Mouse (Mus musculus) heart, embryonic 15.5 days (tissue): ENCODE results near the gene Fmnl2. TPM values are rescaled to one million over a fixed set of nuclear protein-coding genes. Genes with fewer than 3 reads are reported as not detected.

Experiments
- ATAC-seq: fragments of 200-750 bp; cut with Nextera tagmentation; replicated peaks from 2 replicates; pipeline ENCODE4 v1.8.0; 2017; ENCODE audit warnings: low read depth, moderate TSS enrichment; ENCODE audit not compliant: insufficient number of reproducible peaks, insufficient read depth, low FRiP score
- H3K27ac ChIP-seq: fragments of 300-500 bp; sonication (generic); 2 replicates; pipeline ENCODE4 v1.5.1; 2015; ENCODE audit warnings: mild to moderate bottlenecking, inconsistent platforms
- H3K27me3 ChIP-seq: fragments of 300-500 bp; sonication (generic); 2 replicates; pipeline ENCODE4 v1.6.1; 2015; ENCODE audit warnings: inconsistent platforms
- H3K36me3 ChIP-seq: fragments of 300-500 bp; sonication (generic); 2 replicates; pipeline ENCODE4 v1.6.1; 2015; ENCODE audit warnings: mild to moderate bottlenecking, inconsistent platforms
- H3K4me1 ChIP-seq: fragments of 300-500 bp; sonication (generic); replicated peaks from 2 replicates; pipeline ENCODE4 v1.6.1; 2015; ENCODE audit warnings: inconsistent platforms
- H3K4me2 ChIP-seq: fragments of 300-500 bp; sonication (generic); 2 replicates; pipeline ENCODE4 v1.6.1; 2015; ENCODE audit warnings: inconsistent platforms, mild to moderate bottlenecking, moderate library complexity
- H3K4me3 ChIP-seq: fragments of 300-500 bp; sonication (generic); 2 replicates; pipeline ENCODE4 v1.5.1; 2015; ENCODE audit warnings: mild to moderate bottlenecking, inconsistent platforms
- H3K9ac ChIP-seq: fragments of 300-500 bp; sonication (generic); 2 replicates; pipeline ENCODE4 v1.6.1; 2015; ENCODE audit warnings: mild to moderate bottlenecking, inconsistent platforms
- H3K9me3 ChIP-seq: fragments of 300-500 bp; sonication (generic); replicated peaks from 2 replicates; pipeline ENCODE4 v1.6.1; 2016; ENCODE audit warnings: inconsistent platforms
- WGBS: fragments of 180-500 bp; shearing (Covaris S2); methylation state at CpG from one replicate; pipeline ENCODE4 v1.1.7; 2015; ENCODE audit warnings: mixed read lengths; 5-methylcytosine and 5-hydroxymethylcytosine counted together
- polyA plus RNA-seq: library from polyadenylated mRNA; unstranded; fragments of >200 nt; fragmentation: Nextera tagmentation; extraction: Ambion mirVana; gene quantifications from 2 replicates; pipeline ENCODE4 v1.2.1, GENCODE M21; 2015

Fmnl2 gene
- polyA plus RNA-seq, 1 experiment from 2014 or later, result 1.0 TPM

DNA sequence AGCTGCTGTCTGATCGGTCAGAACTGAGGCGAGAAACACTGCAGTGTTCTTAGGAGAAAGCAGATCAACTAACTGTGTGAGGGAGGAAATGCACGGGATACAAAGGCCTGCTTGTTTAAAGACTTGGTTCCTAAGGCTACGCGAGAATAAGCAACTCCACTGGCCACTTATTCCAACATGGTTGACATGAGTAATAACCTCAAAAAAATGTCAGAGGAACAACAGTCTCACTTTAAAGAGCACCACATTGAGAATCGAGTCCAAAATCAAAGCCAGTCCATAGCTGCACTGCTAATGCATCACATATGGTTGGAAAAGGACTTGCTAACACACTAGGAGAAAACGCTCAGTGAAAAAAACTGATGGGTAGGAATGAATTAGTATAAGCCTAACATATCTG lies 196.1 kb downstream of the Fmnl2 start:
- no peak for ATAC-seq
- H3K4me1 ChIP-seq, result no peaks in the 10 kb centered on the region
- H3K27ac ChIP-seq, result no peak overlapping the region
- no peaks in the 10 kb centered on the region for H3K36me3 ChIP-seq
- H3K27me3 ChIP-seq, result no peaks in the 10 kb centered on the region
- H3K9me3 ChIP-seq, result no peaks in the 10 kb centered on the region
- no peak overlapping the region for H3K9ac ChIP-seq
- 69% methylated on average over 7 of the region's 7 CpGs for WGBS
- H3K4me2 ChIP-seq, result no peak overlapping the region
- no peak overlapping the region for H3K4me3 ChIP-seq

DNA sequence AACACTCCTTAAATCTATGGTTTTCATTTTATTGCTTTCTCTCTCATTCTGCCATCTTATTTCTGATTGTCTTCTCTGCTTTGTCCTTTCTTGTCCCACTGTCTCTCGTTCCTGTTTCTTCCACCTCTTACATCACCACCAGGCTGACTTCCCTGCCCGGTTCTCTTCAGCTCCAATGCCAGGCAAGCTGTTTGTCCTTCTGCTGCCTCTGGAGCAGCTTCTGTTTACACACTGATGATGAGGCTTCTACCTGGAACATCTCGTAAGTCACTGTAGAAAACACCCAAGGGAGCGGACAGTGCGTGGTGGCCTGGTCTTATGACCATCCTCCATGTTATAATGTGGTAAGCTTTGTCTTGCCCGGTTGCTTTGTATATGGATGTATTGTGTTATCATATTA lies 198.9 kb downstream of the Fmnl2 start:
- no peaks in the 10 kb centered on the region for H3K27me3 ChIP-seq
- H3K9ac ChIP-seq, result no peak overlapping the region
- H3K4me1 ChIP-seq, result no peaks in the 10 kb centered on the region
- no peak for ATAC-seq
- H3K9me3 ChIP-seq, result no peaks in the 10 kb centered on the region
- H3K4me3 ChIP-seq, result no peak overlapping the region
- H3K36me3 ChIP-seq, result no peaks in the 10 kb centered on the region
- H3K27ac ChIP-seq, result no peak overlapping the region
- no peak overlapping the region for H3K4me2 ChIP-seq
- 91% methylated on average over 6 of the region's 6 CpGs for WGBS

DNA sequence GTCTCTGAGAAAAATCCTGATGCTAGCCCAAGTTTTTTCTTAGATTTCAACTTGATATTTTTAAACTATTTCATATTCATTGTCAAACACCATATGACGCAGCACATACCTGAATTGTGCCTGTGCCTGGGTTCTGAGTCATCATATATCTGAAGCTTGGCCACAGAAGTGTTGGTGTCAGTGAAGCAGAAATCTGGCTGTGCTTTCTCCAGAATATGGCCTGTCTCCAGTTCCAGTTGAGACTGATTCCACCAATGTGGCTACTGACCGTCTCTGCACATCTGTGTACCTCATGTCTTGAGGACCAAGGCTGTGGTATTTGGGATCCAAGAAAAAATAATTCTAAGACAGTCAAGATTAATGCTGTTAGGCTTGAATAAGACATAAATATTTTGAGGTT lies 199.6 kb downstream of the Fmnl2 start:
- Histone ChIP-seq H3K4me1 (no peaks in the 10 kb centered on the region), H3K4me2 (no peak overlapping the region), H3K36me3 (no peaks in the 10 kb centered on the region), H3K9me3 (no peaks in the 10 kb centered on the region), H3K27ac (no peak overlapping the region), H3K27me3 (no peaks in the 10 kb centered on the region), H3K4me3 (no peak overlapping the region), H3K9ac (no peak overlapping the region)
- WGBS, result 82% methylated on average over 2 of the region's 2 CpGs
- no peak for ATAC-seq

DNA sequence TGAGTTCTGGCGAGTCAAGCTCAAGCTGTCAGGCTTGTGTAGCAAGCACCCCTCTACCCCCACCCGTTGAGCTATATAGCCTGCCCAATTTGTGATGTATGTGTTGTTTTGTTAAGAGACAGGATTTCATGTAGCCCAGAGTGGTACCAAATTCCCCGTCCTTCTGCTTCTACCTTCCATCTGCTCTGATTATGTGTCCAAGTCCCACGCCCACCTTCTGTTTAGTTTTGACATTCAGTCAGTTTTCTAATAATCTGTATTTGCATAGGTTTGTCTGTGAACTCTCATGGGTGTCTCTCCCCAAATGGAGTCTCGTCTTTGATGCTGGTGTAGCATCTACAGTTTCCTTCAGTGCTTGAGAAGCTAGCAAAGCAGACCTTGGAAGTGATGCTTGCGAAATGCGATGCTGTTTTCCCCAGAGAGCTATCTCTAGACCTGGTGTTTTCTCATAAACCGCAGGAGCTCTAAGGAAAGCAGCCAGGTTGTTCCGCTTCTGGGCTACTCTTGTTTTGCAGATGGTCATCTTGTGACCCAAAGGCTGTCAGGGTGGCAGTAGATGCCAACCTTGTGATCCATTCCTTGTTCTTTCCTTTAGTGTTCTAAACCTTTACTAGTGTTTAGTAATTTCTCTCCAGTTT lies 203.8 kb downstream of the Fmnl2 start:
- H3K4me1 ChIP-seq, result no peaks in the 10 kb centered on the region
- H3K9me3 ChIP-seq, result no peaks in the 10 kb centered on the region
- no peaks in the 10 kb centered on the region for H3K36me3 ChIP-seq
- no peak overlapping the region for H3K9ac ChIP-seq
- no peak overlapping the region for H3K4me2 ChIP-seq
- no peak overlapping the region for H3K27ac ChIP-seq
- no peak overlapping the region for H3K4me3 ChIP-seq
- H3K27me3 ChIP-seq, result no peaks in the 10 kb centered on the region
- ATAC-seq, result no peak
- 81% methylated on average over 9 of the region's 9 CpGs for WGBS

DNA sequence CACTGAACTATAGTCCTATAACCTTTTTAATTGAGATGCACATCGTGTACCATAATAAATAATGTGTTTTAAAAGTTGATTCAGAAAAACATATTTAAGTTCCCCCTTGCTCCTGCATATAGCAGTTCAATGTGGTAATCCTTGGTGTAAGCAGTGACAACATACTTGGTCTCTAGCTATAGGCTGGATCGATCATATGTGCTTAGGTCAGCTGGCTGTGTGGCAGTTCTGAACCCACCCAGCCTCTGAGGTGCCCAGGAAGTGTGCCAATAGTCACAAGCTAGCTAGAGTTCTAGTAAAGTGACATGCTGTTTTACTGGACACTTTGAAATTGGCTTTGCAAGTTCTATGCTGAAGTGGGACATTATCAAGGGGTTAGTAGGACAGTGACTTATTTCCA lies 209.3 kb downstream of the Fmnl2 start:
- no peak overlapping the region for H3K27ac ChIP-seq
- no peak overlapping the region for H3K9ac ChIP-seq
- no peaks in the 10 kb centered on the region for H3K9me3 ChIP-seq
- no peak for ATAC-seq
- no peak overlapping the region for H3K4me3 ChIP-seq
- 89% methylated on average over 2 of the region's 2 CpGs for WGBS
- no peaks in the 10 kb centered on the region for H3K27me3 ChIP-seq
- no peaks in the 10 kb centered on the region; the same call in 1 of the 2 replicates for H3K4me1 ChIP-seq
- H3K36me3 ChIP-seq, result no peaks in the 10 kb centered on the region
- H3K4me2 ChIP-seq, result no peak overlapping the region

DNA sequence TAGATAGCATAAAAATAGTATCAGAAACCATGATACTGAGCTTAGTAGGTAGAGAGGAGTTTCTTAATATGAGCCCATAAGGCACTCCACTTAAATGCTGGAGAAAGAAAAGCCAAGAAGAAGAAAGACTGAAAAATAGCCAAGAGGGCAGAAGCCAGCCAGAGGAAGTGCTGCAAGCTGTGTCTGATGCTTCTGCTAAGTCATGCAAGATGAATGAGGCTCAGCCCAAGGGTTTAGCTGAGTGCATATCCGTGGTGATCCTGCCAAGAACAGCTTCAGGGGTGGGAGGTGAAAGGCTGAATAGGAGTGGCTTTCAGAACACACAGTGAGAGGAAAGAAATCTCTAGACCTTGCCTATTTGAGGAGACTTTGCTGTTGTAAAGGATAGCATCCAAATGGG lies 212.9 kb downstream of the Fmnl2 start:
- no peak overlapping the region for H3K4me2 ChIP-seq
- WGBS, result 15% methylated on average over 1 of the region's 1 CpGs
- no peaks in the 10 kb centered on the region for H3K36me3 ChIP-seq
- H3K4me1 ChIP-seq, result no peaks in the 10 kb centered on the region; the same call in 1 of the 2 replicates
- no peaks in the 10 kb centered on the region for H3K27me3 ChIP-seq
- H3K4me3 ChIP-seq, result no peak overlapping the region
- no peak overlapping the region for H3K9ac ChIP-seq
- 0 out of 2 replicates have a peak, but pooled peaks have one; percentile 31 for ATAC-seq
- no peaks in the 10 kb centered on the region for H3K9me3 ChIP-seq
- H3K27ac ChIP-seq, result no peak overlapping the region

DNA sequence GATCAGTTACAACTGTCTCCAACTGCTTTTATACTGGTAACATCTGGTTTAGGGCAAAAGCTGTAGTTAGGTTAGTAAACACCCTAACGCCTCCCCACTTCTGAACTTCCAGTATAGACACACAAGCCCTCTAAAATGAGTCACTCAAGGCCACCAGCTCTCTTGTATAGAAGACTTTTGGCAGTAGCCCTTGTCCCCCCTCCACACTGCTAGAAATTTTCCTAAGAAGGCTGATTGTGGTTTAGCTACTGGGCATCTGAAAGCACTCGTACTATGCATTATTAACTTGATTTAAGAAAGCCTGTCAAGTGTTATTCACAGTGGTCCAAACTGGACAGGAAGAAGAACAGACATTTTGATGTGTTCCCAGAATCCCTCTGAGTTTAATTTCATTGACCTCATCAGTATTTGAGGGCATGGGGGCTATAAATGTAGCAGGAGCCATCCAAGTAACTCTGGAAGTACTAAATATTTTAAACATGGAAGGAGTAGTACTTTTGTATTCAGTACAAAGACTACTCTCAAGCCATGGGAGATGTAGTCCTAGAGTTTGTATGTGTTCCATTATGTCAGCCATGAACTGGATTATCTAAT lies 222.1 kb downstream of the Fmnl2 start:
- no peaks in the 10 kb centered on the region for H3K4me1 ChIP-seq
- no peak overlapping the region for H3K4me3 ChIP-seq
- ATAC-seq, result no peak
- H3K9ac ChIP-seq, result no peak overlapping the region
- no peaks in the 10 kb centered on the region for H3K9me3 ChIP-seq
- H3K27ac ChIP-seq, result no peak overlapping the region
- no peaks in the 10 kb centered on the region for H3K36me3 ChIP-seq
- H3K4me2 ChIP-seq, result no peak overlapping the region
- H3K27me3 ChIP-seq, result no peaks in the 10 kb centered on the region
- 88% methylated on average over 2 of the region's 2 CpGs for whole genome bisulfite sequencing

DNA sequence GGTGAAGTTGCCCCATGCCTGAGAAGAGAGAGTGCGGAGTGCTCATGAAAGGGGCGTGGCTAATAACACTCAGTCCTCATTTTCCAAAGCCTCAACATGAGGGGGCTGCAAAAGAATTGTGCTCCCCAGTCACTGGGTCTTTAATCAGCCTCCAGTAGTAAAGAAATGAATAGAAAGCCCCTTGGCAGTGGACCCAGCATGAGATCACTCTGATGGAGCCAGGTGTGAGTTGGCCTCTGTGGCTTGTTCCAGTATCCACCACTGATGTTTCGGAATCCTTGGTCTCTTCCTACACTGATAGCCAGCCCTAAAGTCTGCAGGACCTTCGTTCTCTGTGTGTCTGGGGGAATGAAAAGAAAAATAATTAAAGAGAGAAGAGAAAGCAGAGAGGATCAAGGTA lies 224.4 kb downstream of the Fmnl2 start:
- 84% methylated on average over 4 of the region's 4 CpGs for WGBS
- H3K9me3 ChIP-seq, result no peaks in the 10 kb centered on the region
- no peak overlapping the region for H3K9ac ChIP-seq
- no peak for ATAC-seq
- H3K36me3 ChIP-seq, result no peaks in the 10 kb centered on the region
- H3K27ac ChIP-seq, result no peak overlapping the region
- no peak overlapping the region for H3K4me2 ChIP-seq
- no peaks in the 10 kb centered on the region for H3K4me1 ChIP-seq
- H3K27me3 ChIP-seq, result no peaks in the 10 kb centered on the region
- H3K4me3 ChIP-seq, result no peak overlapping the region

DNA sequence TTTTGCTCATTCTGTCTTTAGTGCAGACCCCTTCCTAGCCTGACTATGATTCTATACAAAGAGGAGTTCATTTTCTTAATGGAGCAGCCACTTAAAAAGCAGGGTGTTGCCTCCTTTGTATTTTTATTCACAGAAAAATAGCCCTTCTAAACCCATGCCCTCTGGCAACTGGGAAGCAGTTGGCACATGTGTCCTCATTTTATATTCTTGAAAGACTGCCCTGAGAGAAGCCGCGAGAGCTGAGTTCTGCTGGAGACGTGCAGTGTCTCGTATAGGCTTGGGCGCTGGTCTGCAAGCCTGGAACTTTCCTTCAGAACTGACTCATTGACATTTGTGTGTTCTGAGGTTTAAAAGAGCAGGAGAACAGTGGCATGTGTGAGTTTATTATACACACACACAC lies 224.8 kb downstream of the Fmnl2 start:
- Histone ChIP-seq H3K4me3 (no peak overlapping the region), H3K9me3 (no peaks in the 10 kb centered on the region), H3K27ac (no peak overlapping the region), H3K9ac (no peak overlapping the region), H3K4me1 (no peaks in the 10 kb centered on the region), H3K27me3 (no peaks in the 10 kb centered on the region), H3K36me3 (no peaks in the 10 kb centered on the region), H3K4me2 (no peak overlapping the region)
- WGBS, result 88% methylated on average over 5 of the region's 5 CpGs
- no peak for ATAC-seq

DNA sequence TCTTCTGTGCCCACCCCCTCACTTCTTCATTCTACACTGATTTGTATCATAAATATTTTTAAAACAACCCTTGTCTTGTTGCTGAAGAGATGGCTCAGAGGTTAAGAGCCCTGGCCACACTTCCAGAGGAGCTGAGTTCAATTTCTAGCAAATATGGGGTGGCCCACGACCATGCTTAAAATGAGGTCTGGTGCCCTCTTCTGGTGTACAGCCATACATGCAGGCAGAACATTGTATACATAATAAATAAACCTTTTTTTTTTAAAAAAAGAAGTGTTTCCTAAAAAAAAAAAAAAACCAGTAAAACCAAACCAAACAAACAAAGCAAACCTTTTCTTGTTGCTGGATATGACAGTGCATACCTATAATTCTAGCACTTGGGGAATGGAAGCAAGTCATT lies 225.6 kb downstream of the Fmnl2 start:
- no peak overlapping the region for H3K4me3 ChIP-seq
- H3K36me3 ChIP-seq, result no peaks in the 10 kb centered on the region
- H3K9me3 ChIP-seq, result no peaks in the 10 kb centered on the region
- H3K27me3 ChIP-seq, result no peaks in the 10 kb centered on the region
- no peak overlapping the region for H3K27ac ChIP-seq
- WGBS, result 34% methylated on average over 1 of the region's 1 CpGs
- H3K4me1 ChIP-seq, result no peaks in the 10 kb centered on the region
- H3K9ac ChIP-seq, result no peak overlapping the region
- H3K4me2 ChIP-seq, result no peak overlapping the region
- no peak for ATAC-seq

DNA sequence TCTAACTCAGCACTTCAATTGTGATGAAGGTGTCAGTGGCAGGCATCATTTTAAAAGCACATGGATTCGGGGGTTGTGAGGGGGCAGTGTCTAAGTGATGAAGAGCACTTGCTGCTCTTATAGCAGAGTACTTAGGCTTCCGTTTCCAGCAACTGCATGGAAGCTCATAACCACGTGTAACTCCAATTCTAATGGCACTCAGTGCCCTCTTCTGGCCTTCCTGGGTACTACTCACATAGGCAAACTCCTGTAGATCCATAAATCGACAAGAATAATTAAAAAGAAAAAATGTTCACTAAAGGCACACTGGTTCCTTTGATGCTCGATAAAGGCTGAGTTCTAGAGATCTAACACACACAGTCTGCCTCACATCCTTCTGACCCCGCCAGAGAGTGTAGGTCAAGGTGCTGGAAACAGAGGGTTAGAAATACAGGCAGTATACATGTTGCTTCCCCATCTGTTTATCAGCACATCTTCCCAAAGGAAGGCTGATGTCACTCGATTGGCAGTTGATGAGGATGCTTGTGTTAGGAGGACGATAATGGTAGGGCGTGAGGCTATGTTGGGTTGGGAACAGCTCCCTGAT lies 228.1 kb downstream of the Fmnl2 start:
- no peaks in the 10 kb centered on the region for H3K36me3 ChIP-seq
- no peaks in the 10 kb centered on the region for H3K4me1 ChIP-seq
- no peak overlapping the region for H3K9ac ChIP-seq
- no peak overlapping the region for H3K4me2 ChIP-seq
- no peak overlapping the region for H3K4me3 ChIP-seq
- WGBS, result 48% methylated on average over 9 of the region's 9 CpGs
- no peaks in the 10 kb centered on the region for H3K9me3 ChIP-seq
- no peak for ATAC-seq
- no peaks in the 10 kb centered on the region for H3K27me3 ChIP-seq
- H3K27ac ChIP-seq, result no peak overlapping the region

DNA sequence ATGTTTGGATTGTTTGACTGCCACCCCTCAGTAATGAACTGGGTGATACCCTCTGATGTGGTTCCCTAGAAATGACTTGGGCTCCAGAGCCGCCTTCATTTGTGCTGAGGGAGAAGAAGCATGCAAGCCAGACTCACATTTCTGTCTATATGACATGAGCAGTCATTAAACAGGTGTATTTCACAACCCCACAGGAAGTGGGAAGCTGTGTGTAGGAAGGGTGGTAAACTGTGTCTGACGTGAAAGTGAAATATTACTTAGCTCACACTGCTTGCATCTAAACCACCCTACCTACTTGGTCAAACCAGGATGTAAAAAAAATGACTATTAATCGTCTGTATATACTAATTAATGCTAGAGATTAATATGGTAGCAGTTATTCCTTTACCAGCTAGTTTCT lies 231.1 kb downstream of the Fmnl2 start:
- no peaks in the 10 kb centered on the region for H3K9me3 ChIP-seq
- no peaks in the 10 kb centered on the region for H3K4me1 ChIP-seq
- H3K9ac ChIP-seq, result no peak overlapping the region
- H3K36me3 ChIP-seq, result no peaks in the 10 kb centered on the region
- no peak for ATAC-seq
- no peak overlapping the region for H3K4me2 ChIP-seq
- H3K27me3 ChIP-seq, result no peaks in the 10 kb centered on the region
- H3K27ac ChIP-seq, result no peak overlapping the region
- no peak overlapping the region for H3K4me3 ChIP-seq
- WGBS, result 79% methylated on average over 3 of the region's 3 CpGs
